Mouse (Mus musculus) hindbrain, embryonic 16.5 days (tissue): ENCODE results near the gene Dnpep. TPM values are rescaled to one million over a fixed set of nuclear protein-coding genes. Genes with fewer than 3 reads are reported as not detected.

Source experiments
- ATAC-seq: fragments of 200-750 bp; cut with Nextera tagmentation; 2 replicates; pipeline ENCODE4 v1.8.0; 2017; ENCODE audit warnings: moderate TSS enrichment, moderate library complexity
- H3K27ac ChIP-seq: fragments of 300-500 bp; sonication (generic); 2 replicates; pipeline ENCODE4 v1.5.1; 2014; ENCODE audit warnings: low read depth, mild to moderate bottlenecking, control low read depth, low read length, moderate library complexity
- H3K27me3 ChIP-seq: fragments of 300-500 bp; sonication (generic); replicated peaks from 2 replicates; pipeline ENCODE4 v1.6.1; 2014; ENCODE audit warnings: low read length; ENCODE audit not compliant: control insufficient read depth, insufficient read depth
- H3K36me3 ChIP-seq: fragments of 300-500 bp; sonication (generic); 2 replicates; pipeline ENCODE4 v1.6.1; 2014; ENCODE audit warnings: mild to moderate bottlenecking, low read length, moderate library complexity, mixed read lengths; ENCODE audit not compliant: control insufficient read depth, insufficient read depth
- H3K4me1 ChIP-seq: fragments of 300-500 bp; sonication (generic); 2 replicates; pipeline ENCODE4 v1.6.1; 2014; ENCODE audit warnings: low read depth, low read length; ENCODE audit not compliant: control insufficient read depth, insufficient read depth
- H3K4me2 ChIP-seq: fragments of 300-500 bp; sonication (generic); 2 replicates; pipeline ENCODE4 v1.6.1; 2014; ENCODE audit warnings: mild to moderate bottlenecking, low read length, control low read depth, moderate library complexity
- H3K4me3 ChIP-seq: fragments of 300-500 bp; sonication (generic); 2 replicates; pipeline ENCODE4 v1.5.1; 2014; ENCODE audit warnings: mild to moderate bottlenecking, low read length, control low read depth, moderate library complexity
- H3K9ac ChIP-seq: fragments of 300-500 bp; sonication (generic); 2 replicates; pipeline ENCODE4 v1.6.1; 2014; ENCODE audit warnings: low read depth, mild to moderate bottlenecking, control low read depth, low read length, moderate library complexity
- H3K9me3 ChIP-seq: fragments of 300-500 bp; sonication (generic); 2 replicates; pipeline ENCODE4 v1.6.1; 2014; ENCODE audit warnings: mild to moderate bottlenecking, low read length, moderate library complexity; ENCODE audit not compliant: control insufficient read depth
- whole genome bisulfite sequencing: fragments of 180-500 bp; shearing (Covaris S2); extraction: QIAGEN DNeasy Blood & Tissue Kit; methylation state at CpG from one replicate; pipeline ENCODE4 v1.1.7; 2014; 5-methylcytosine and 5-hydroxymethylcytosine counted together
- polyA plus RNA-seq: library from polyadenylated mRNA; unstranded; fragments of >200 nt; fragmentation: Nextera tagmentation; extraction: Ambion mirVana; gene quantifications from 2 replicates; pipeline ENCODE4 v1.2.1, GENCODE M21; 2015

Dnpep gene
- polyA plus RNA-seq, 1 experiment from 2014 or later = 150 TPM

DNA sequence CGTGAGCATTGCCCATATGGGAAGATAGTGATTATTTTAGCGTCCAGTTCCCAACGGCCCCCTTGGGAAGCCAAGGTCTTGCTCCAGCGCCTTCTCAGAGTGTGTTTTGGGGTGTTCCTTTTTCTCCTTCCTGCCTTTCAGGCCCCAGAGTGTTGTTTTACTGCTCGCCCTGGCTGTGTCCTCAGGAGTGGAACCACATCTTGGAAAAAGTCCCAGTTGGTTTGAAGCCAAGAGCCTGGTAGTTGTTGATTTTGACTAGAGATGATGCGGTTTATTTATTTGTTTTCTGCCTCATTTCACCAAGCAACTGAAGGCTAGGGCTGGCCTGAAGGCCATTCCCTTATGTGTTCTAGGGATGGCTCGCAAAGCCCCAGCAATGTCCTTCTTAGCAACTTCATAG, 39.5 kb upstream of the Dnpep start:
- WGBS = 63% methylated on average over 7 of the region's 7 CpGs
- H3K27ac ChIP-seq = no peak overlapping the region
- no peak overlapping the region for H3K9ac ChIP-seq
- H3K4me3 ChIP-seq = no peak overlapping the region
- H3K27me3 ChIP-seq = peaks cover 29% of the 10 kb centered on the region
- no peaks in the 10 kb centered on the region for H3K9me3 ChIP-seq
- no peak overlapping the region for H3K4me2 ChIP-seq
- H3K4me1 ChIP-seq = peaks cover 12% of the 10 kb centered on the region
- H3K36me3 ChIP-seq = no peaks in the 10 kb centered on the region
- ATAC-seq = no peak

DNA sequence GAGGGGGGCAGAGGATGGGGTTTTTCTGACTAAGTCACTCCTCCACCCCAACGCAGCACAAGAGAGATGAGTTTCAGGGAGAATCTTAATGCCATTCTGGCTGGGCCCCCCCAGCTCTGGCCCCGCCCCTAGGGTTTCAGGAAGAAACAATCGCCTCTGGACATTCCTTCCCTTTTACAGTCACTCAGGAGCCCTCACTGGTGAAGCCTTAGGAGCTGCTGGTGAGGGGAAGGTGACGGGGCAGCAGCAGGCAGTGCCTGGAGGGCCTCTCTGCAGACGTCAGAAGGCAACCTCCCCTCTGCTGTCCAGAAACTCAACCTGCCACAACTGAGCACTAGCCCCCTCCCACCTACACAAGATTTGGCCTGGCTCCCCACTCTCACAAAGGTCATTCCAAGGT, 31.5 kb upstream of the Dnpep start:
- Histone ChIP-seq H3K27me3 (no peaks in the 10 kb centered on the region; the same call in 1 of the 2 replicates), H3K4me2 (no peak overlapping the region), H3K4me3 (no peak overlapping the region), H3K9me3 (no peaks in the 10 kb centered on the region), H3K4me1 (no peaks in the 10 kb centered on the region; the same call in 1 of the 2 replicates), H3K27ac (no peak overlapping the region), H3K9ac (no peak overlapping the region), H3K36me3 (no peaks in the 10 kb centered on the region)
- 37% methylated on average over 5 of the region's 5 CpGs for WGBS
- ATAC-seq = no peak

DNA sequence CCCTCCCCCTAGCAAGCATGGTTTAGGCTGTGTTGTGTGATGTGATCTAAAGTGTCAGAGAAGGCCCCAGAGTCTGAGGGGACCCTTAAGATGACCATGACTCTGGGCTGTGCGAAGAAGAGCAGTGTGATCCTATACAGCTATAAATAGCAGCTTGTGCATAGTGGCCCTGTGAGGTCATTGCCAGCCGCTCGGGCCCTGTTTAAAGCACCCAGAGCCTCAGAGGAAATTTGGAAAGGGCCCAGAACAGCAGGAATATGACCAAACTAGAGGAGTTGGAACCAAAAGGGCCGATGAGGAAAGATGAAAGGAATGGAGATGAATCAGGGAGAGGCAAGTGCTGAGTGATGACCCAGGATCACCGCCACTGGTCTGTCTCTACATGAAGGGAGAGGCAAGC, 29.5 kb upstream of the Dnpep start:
- Histone ChIP-seq H3K4me2 (no peak overlapping the region), H3K9ac (no peak overlapping the region), H3K9me3 (no peaks in the 10 kb centered on the region), H3K4me3 (no peak overlapping the region), H3K36me3 (no peaks in the 10 kb centered on the region), H3K27me3 (peaks cover 4% of the 10 kb centered on the region; the same call in 1 of the 2 replicates), H3K4me1 (no peaks in the 10 kb centered on the region; the same call in 1 of the 2 replicates), H3K27ac (no peak overlapping the region)
- no peak for ATAC-seq
- 81% methylated on average over 5 of the region's 5 CpGs for whole genome bisulfite sequencing

DNA sequence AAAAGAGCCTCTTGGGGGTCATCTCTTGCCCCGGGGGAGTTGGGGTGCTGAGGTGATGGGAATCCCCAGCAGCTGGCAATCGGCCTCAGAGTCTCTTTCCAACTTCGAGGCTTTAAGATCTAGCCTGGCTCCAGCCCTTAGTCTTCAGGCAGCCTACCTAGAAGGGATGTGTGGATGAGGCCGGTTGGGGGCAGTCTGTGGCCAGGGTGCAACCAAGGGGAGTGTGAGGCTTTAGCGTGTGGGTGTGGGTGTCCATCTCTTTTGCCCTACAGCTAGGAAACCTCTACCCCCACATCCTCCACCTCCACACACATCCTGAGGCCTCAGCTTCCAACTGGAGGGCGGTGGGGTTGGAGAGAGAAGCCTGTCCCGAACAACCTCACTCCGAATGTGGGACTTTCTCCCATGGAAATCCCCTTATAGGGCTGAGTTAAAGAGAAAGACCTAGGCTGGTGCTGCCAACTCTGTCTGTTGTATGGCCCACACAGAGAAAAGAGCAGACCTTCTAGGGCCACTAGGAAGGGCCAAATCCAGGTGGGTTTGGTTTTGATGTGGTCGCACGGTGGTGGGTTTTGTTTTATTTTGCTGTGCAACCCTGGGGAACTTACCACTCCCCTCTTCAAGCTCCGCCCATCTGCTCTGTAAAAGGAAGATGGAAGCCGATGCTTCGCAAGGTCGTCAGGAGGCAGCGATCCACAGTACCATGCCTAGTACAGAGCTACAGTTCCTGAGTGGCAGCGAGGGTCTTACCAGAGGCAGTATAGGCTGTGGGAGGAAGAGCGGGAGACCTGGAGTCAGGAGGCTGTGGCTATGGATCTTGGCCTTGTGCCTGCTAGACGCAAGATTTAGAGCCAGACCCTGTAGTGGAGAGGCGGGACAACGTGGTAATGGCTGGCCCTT, 27.5 kb upstream of the Dnpep start:
- no peak for ATAC-seq
- Histone ChIP-seq H3K9me3 (no peaks in the 10 kb centered on the region), H3K4me3 (no peak overlapping the region), H3K4me1 (no peaks in the 10 kb centered on the region; the same call in 1 of the 2 replicates), H3K27me3 (peaks cover 6% of the 10 kb centered on the region; the same call in 1 of the 2 replicates), H3K4me2 (no peak overlapping the region), H3K9ac (no peak overlapping the region), H3K36me3 (no peaks in the 10 kb centered on the region), H3K27ac (no peak overlapping the region)
- 37% methylated on average over 20 of the region's 20 CpGs for WGBS

DNA sequence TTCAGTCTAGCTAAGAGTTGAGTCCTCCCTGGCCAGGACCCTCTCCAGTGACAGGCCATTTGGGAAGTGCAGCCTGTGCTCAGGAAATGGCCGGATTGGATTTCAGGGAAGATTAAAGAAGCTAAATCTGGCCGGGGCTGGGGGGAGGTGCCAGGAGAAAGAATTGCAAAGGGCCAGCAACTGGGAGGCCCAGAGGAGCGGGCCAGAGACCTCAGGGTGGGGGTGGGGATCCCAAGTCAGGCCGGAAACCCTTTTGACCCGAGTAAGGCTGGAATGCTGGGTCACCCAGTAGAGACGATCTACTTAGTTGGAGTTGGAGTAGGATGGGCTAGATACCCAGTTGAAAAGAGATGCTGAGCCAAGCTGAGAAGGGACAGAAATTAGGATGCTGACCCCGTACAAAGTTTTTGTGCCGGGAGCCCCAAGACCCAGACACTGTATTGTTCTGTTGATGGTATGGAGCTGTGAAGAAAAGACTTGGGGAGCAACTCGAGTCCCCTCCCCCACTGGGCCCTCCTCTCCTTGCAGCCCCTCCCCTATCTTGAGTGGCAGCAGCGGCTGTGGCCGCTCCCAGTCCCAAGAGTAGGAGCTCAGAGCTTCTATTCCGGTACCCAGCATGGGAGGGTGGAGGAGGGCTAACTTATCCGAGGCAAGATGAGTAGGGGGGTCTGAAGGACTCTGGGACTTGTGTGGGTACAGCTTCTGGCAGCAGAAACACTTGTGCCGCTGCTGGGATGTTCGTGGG, 26.7 kb upstream of the Dnpep start:
- Histone ChIP-seq H3K36me3 (no peaks in the 10 kb centered on the region), H3K27me3 (peaks cover 6% of the 10 kb centered on the region; the same call in 1 of the 2 replicates), H3K27ac (no peak overlapping the region), H3K4me1 (peaks cover 5% of the 10 kb centered on the region), H3K9me3 (no peaks in the 10 kb centered on the region), H3K9ac (no peak overlapping the region), H3K4me2 (no peak overlapping the region), H3K4me3 (no peak overlapping the region)
- 8% methylated on average over 15 of the region's 15 CpGs for WGBS
- ATAC-seq = no peak; the same call in 1 of the 2 replicates

DNA sequence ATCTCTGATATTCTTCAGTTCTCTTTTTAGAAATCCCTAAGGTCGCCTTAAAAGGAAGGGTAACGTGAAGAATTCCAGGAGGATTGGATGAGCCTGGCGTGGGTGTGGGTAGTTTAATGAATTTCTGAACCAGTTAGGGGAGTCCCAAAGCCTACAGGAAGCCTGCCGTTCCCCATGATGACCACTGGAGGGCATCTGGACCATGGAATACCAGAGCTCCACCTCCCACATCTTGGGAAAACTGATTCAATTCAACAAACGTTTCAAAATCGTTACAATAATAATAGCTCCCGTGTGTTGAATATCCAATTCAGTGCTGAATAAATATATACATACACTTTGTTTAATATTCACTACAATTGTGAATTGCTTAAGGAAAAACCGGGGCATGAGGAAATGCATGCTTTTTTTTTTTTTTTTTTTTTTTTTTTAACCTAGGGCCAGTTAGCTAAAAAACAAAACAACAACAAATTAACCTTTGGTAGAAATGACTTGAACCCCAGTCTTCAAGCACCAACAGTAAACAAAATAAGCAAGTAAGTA, 25.2 kb upstream of the Dnpep start:
- Histone ChIP-seq H3K4me1 (peaks cover 17% of the 10 kb centered on the region), H3K27ac (no peak overlapping the region), H3K27me3 (peaks cover 6% of the 10 kb centered on the region; the same call in 1 of the 2 replicates), H3K9me3 (no peaks in the 10 kb centered on the region), H3K9ac (no peak overlapping the region), H3K4me2 (no peak overlapping the region), H3K36me3 (no peaks in the 10 kb centered on the region), H3K4me3 (no peak overlapping the region)
- under 1% methylated on average over 8 of the region's 8 CpGs for WGBS
- ATAC-seq = peak; percentile 60; the same call in 1 of the 2 replicates

DNA sequence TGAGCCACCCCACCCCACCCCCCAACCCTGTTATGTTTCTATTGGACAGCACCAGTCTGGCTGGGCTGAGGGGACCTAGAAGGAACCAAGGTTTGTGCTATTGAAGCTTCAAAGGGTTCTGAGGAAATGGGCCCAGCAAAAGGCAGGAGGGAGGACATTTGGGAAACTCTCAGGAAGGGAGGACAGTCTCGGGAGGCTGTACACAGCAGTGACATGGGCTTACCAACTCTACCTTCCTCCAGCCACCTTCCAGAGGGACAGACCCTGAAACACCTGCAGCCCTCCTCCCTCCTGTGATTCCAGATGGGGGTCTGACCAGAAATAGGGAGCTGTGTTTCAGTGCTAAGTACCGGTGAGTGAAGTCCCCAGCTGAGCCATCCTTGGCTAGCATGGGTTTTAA, 22.7 kb upstream of the Dnpep start:
- ATAC-seq = no peak
- Histone ChIP-seq H3K4me2 (no peak overlapping the region), H3K36me3 (no peaks in the 10 kb centered on the region), H3K4me1 (peaks cover 20% of the 10 kb centered on the region), H3K9ac (no peak overlapping the region), H3K4me3 (no peak overlapping the region), H3K27ac (no peak overlapping the region), H3K27me3 (0 out of 2 replicates have a peak, but pooled peaks cover 6% of the 10 kb centered on the region), H3K9me3 (no peaks in the 10 kb centered on the region)
- 80% methylated on average over 2 of the region's 2 CpGs for WGBS

DNA sequence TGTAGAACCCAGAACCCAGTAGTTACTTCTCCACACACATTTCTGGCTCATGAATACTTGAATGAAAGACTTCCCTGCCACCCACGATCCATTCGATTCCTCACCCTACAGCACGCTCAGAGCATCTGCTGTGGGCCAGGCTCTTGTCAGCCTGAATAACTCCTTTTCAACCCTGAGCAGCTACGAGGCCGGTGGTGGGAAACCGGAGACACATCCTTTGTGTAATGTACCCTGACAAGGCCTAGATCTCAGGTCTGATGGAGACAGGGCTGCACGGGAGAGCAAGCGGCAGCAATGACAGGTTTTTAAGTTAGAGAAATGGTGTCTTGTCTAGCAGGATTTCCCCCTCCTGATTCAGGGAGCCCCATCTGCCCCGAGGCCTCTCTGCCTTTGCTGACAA, 21.5 kb upstream of the Dnpep start:
- H3K4me2 ChIP-seq = no peak overlapping the region

More for the DNA sequence above, 21.5 kb upstream of the Dnpep start:
- ATAC-seq = peak; percentile 49; the same call in 1 of the 2 replicates
- Histone ChIP-seq H3K4me1 (peaks cover 20% of the 10 kb centered on the region), H3K27me3 (0 out of 2 replicates have a peak, but pooled peaks cover 6% of the 10 kb centered on the region), H3K9me3 (no peaks in the 10 kb centered on the region), H3K36me3 (no peaks in the 10 kb centered on the region), H3K4me3 (no peak overlapping the region), H3K27ac (peak overlapping the region; percentile 55; the same call in 1 of the 2 replicates), H3K9ac (peak overlapping the region; percentile 24; the same call in 1 of the 2 replicates)
- WGBS = 23% methylated on average over 9 of the region's 9 CpGs
